Mouse (Mus musculus) embryonic facial prominence, embryonic 13.5 days (tissue): ENCODE results near the gene Dnase1. TPM values are rescaled to one million over a fixed set of nuclear protein-coding genes. Genes with fewer than 3 reads are reported as not detected.
"Not testable (repeated sequence)": the region's sequence is repeated elsewhere in the genome, so short reads cannot be mapped to it uniquely, and the experiment has no call there.

ENCODE experiments used
- ATAC-seq: fragments of 200-750 bp; cut with Nextera tagmentation; 2 replicates; pipeline ENCODE4 v1.8.0; 2017; ENCODE audit warnings: low read depth; ENCODE audit not compliant: insufficient number of reproducible peaks, insufficient read depth, low FRiP score, low TSS enrichment
- H3K27ac ChIP-seq: fragments of 300-500 bp; sonication (generic); 2 replicates; pipeline ENCODE4 v1.5.1; 2015; ENCODE audit warnings: moderate library complexity, mild to moderate bottlenecking, inconsistent platforms
- H3K27me3 ChIP-seq: fragments of 300-500 bp; sonication (generic); 2 replicates; pipeline ENCODE4 v1.6.1; 2015; ENCODE audit warnings: mild to moderate bottlenecking, inconsistent platforms
- H3K36me3 ChIP-seq: fragments of 300-500 bp; sonication (generic); 2 replicates; pipeline ENCODE4 v1.6.1; 2015; ENCODE audit warnings: mild to moderate bottlenecking, inconsistent platforms
- H3K4me1 ChIP-seq: fragments of 300-500 bp; sonication (generic); 2 replicates; pipeline ENCODE4 v1.6.1; 2015; ENCODE audit warnings: inconsistent platforms
- H3K4me2 ChIP-seq: fragments of 300-500 bp; sonication (generic); 2 replicates; pipeline ENCODE4 v1.6.1; 2015; ENCODE audit warnings: moderate library complexity, mild to moderate bottlenecking, inconsistent platforms
- H3K4me3 ChIP-seq: fragments of 300-500 bp; sonication (generic); 2 replicates; pipeline ENCODE4 v1.5.1; 2015; ENCODE audit warnings: mild to moderate bottlenecking, inconsistent platforms
- H3K9ac ChIP-seq: fragments of 300-500 bp; sonication (generic); 2 replicates; pipeline ENCODE4 v1.6.1; 2015; ENCODE audit warnings: mild to moderate bottlenecking, inconsistent platforms
- H3K9me3 ChIP-seq: fragments of 300-500 bp; sonication (generic); 2 replicates; pipeline ENCODE4 v1.6.1; 2016; ENCODE audit warnings: inconsistent platforms
- WGBS: fragments of 180-500 bp; shearing (Covaris S2); methylation state at CpG from one replicate; pipeline ENCODE4 v1.1.7; 2015; ENCODE audit warnings: mixed read lengths; 5-methylcytosine and 5-hydroxymethylcytosine counted together
- polyA plus RNA-seq: library from polyadenylated mRNA; unstranded; fragments of >200 nt; fragmentation: Nextera tagmentation; extraction: Ambion mirVana; gene quantifications from 2 replicates; pipeline ENCODE4 v1.2.1, GENCODE M21; 2015

The Dnase1 gene
- 6.2 and 6.5 TPM in 2 replicates for polyA plus RNA-seq

DNA sequence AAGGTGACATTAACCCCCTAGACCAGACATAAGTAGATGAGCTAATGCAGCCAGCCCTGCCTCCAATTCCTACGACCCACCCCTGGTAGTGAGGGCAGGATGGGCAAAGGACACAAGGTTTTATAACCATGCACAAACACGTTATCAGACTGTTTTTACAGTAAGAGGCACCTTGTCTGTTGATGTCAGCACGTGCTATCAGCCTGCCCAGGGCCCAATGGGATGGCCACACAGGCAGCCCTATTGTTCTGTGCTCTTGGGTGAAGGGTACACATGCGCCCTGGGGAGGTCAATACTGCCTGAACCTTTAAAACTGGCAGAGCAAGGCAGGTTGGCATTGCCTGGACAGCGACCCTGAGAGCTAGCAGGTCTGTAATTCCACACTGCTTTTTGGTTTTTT is at the start of gene Dnase1:
Dnase1 (plus strand) TSS at position 136 of the 400 bp plus-strand sequence.
- Histone ChIP-seq H3K9me3 (no peaks in the 10 kb centered on the region; the same call in 1 of the 2 replicates), H3K9ac (no peak within 1 kb of the TSS), H3K36me3 (peaks cover 56% of the 10 kb centered on the region), H3K4me3 (no peak within 1 kb of the TSS), H3K27ac (no peak within 1 kb of the TSS), H3K27me3 (no peaks in the 10 kb centered on the region), H3K4me2 (no peak within 1 kb of the TSS), H3K4me1 (no peaks in the 10 kb centered on the region)
- ATAC-seq, result no peak
- 87% methylated on average over 5 of the region's 5 CpGs for WGBS

DNA sequence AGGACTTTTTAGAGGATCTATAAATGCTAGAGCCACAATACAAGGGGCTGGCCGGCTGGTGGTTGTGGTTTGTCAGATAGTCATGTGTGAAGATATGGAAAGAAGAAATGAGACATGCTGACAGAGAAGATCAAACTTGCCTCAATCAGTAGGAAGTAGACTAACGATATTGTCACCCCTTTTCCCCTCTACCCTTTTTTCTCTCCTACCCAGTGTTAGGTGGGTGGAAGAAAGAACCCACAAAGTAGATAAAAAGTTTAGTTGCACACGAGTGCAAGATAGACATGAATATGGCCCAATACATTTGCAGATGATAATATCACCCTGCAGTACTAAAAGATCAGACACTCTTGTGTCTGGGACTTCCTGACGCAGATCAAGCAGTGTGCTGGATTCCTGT is 48.3 kb upstream of the Dnase1 start:
- WGBS, result 92% methylated on average over 4 of the region's 4 CpGs
- Histone ChIP-seq H3K36me3 (peaks cover 97% of the 10 kb centered on the region), H3K9ac (no peak overlapping the region), H3K9me3 (no peaks in the 10 kb centered on the region), H3K4me3 (no peak overlapping the region), H3K4me2 (no peak overlapping the region), H3K27me3 (no peaks in the 10 kb centered on the region), H3K4me1 (no peaks in the 10 kb centered on the region), H3K27ac (no peak overlapping the region)
- no peak for ATAC-seq

DNA sequence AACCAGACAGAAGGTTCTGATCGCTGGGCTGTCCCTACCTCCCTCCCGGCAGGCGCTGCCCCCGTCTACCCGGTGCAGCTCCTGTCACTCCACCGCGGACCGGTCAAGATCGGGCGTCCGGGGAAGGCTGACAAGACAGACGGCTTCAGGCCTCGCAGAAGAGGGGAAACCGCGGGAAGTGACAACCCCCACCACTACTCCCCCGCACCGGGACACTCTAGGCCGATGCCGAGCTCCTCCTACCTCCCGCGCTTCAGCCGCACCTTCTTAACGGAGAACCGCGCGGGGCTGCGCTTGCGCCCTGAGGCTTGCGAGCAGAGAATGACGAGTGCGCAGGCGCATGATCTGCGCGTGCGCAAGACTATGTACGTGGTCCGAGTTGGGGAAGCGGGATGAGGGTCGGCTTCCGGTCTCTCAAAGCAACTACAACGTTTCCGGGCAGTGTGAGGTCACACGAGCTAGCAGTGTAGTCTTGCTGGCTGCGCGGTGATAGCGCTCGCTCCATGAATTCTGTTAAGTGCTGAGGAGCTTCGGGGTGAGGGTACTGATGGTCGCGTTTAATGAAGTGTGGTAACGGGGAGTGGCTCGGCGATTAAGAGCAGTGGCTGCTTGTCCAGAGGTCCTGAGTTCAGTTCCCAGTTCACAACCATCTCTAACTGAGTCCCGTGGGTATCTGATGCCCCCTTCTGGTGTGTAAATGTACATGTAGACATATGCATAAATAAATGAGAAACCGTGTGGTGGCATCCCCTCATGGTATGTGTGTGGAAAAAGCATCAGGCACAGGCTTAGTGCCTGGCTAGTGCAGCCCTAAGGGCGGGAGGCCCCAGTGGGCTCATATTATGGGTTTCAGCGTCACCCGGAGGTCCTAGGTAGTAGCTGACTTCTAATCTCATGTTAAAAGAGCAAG is 33.0 kb upstream of the Dnase1 start, which contains the start of gene Slx4:
Slx4 (minus strand) TSS at position 282 of the 910 bp plus-strand sequence.
- peak within 1 kb of the TSS; percentile 94 for H3K9ac ChIP-seq
- H3K36me3 ChIP-seq, result peaks cover 27% of the 10 kb centered on the region
- peak within 1 kb of the TSS; percentile 89 for H3K4me3 ChIP-seq
- 1% methylated on average over 58 of the region's 58 CpGs for WGBS
- no peaks in the 10 kb centered on the region for H3K27me3 ChIP-seq
- H3K4me2 ChIP-seq, result peak within 1 kb of the TSS; percentile 86
- no peaks in the 10 kb centered on the region for H3K9me3 ChIP-seq
- H3K4me1 ChIP-seq, result peaks cover 13% of the 10 kb centered on the region
- H3K27ac ChIP-seq, result peak within 1 kb of the TSS; percentile 89
- peak; percentile 90 for ATAC-seq

DNA sequence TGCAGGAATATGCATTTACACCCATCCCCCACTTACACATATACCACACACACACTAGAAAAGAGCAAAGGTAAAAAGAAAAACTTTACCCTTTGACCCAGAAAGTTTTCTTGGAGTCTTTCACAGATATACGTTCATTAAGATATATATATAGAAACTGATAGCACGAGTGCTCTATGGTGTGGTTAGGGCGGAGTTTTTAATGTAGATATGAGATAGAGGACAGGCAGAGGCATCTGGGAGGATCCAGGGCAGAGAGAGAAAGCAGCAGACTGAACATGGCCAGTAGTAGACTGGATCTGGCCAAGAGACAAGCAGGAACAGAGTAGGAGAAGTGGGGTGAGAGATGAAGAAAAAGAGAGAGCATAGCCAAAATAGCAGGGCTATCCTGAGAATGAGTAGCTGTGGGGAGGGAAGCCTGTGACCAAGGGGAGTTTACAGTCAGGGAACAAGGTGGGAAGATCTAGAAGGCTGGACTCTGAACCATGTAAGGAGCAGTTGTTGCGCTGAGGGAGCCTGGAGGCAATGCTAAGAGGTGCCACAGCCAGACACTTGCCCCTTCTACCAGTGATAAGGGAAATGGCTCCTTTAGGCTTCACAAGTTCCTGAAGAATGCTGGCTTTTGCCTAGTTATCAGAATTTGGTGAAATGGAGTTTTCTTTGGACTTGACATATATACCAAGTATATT is 23.7 kb upstream of the Dnase1 start:
- no peak for ATAC-seq
- Histone ChIP-seq H3K9me3 (no peaks in the 10 kb centered on the region), H3K9ac (no peak overlapping the region), H3K4me1 (no peaks in the 10 kb centered on the region), H3K4me2 (no peak overlapping the region), H3K27me3 (no peaks in the 10 kb centered on the region), H3K4me3 (no peak overlapping the region), H3K27ac (no peak overlapping the region), H3K36me3 (no peaks in the 10 kb centered on the region)
- WGBS, result 66% methylated on average over 4 of the region's 4 CpGs

DNA sequence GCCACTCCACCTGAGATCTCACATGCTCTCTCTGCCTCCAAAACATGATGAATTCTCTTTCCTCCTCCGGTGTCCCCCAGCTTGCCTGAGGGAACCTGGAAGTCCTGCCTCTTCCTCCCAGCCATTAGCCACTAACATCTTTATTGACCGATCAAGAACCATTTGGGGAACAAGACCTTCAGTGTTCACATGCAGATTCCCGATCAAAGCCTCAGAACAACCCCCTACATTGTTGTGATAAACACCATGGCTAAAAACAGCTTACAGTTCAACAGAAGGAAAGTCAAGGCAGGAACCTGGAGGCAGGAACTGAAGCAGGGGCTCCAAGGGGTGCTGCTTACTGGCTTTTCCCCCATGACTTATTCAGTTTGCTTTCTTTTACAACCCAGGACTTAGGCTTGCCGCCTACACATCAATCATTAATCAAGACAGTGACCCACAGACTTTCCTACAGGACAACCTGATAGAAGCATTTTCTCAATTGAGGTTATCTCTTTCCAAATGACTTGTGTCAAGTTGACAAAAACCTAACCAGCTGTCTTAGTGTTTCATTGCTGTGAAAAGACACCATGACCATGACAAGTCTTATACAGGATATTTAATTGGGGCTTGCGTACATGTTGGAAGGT is 22.6 kb upstream of the Dnase1 start:
- Histone ChIP-seq H3K4me1 (no peaks in the 10 kb centered on the region), H3K9ac (no peak overlapping the region)
- ATAC-seq, result no peak

DNA sequence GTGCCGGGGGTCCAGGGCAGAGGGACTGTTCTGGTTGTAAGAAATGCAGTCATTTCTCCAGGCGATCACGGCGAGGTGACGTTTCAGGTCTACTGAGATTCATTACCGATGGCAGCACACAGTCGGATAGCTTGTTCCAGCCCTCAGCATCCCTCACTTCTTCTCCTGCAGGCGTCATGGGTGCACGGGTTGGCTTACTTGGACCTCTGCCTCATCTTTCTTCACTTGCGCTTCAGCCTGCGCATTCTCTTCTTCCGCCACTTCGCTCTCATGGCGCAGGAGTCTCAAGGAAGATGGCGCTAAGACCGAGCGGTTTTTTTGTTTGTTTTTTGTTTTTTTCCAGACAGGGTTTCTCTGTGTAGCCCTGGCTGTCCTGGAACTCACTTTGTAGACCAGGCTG is 20.0 kb upstream of the Dnase1 start:
- not testable (repeated sequence) for H3K4me1 ChIP-seq, H3K36me3 ChIP-seq, H3K4me3 ChIP-seq, H3K27me3 ChIP-seq, H3K9ac ChIP-seq, H3K4me2 ChIP-seq, H3K9me3 ChIP-seq, H3K27ac ChIP-seq, ATAC-seq
- 80% methylated on average over 17 of the region's 17 CpGs for WGBS

More for the DNA sequence above, 22.6 kb upstream of the Dnase1 start:
- Histone ChIP-seq H3K4me3 (no peak overlapping the region), H3K36me3 (no peaks in the 10 kb centered on the region), H3K4me2 (no peak overlapping the region), H3K27ac (no peak overlapping the region), H3K27me3 (no peaks in the 10 kb centered on the region), H3K9me3 (no peaks in the 10 kb centered on the region)
- 77% methylated on average over 5 of the region's 5 CpGs for WGBS

DNA sequence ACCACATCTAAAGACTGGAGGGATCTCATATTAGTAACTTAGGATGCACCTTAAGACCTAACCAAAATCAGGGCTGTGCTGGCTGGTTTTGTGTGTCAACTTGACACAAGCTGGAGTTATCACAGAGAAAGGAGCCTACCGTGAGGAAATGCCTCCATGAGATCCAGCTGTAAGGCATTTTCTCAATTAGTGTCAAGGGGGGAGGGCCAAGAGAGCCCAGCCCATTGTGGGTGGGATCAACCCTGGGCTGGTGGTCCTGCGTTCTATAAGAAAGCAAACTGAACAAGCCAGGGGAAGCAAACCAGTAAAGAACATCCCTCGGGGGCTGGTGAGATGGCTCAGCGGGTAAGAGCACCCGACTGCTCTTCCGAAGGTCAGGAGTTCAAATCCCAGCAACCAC is 19.3 kb upstream of the Dnase1 start:
- not testable (repeated sequence) for H3K36me3 ChIP-seq, H3K4me2 ChIP-seq, H3K4me3 ChIP-seq, H3K27ac ChIP-seq, H3K4me1 ChIP-seq, ATAC-seq, H3K9me3 ChIP-seq, H3K27me3 ChIP-seq, H3K9ac ChIP-seq
- 34% methylated on average over 6 of the region's 6 CpGs for WGBS

DNA sequence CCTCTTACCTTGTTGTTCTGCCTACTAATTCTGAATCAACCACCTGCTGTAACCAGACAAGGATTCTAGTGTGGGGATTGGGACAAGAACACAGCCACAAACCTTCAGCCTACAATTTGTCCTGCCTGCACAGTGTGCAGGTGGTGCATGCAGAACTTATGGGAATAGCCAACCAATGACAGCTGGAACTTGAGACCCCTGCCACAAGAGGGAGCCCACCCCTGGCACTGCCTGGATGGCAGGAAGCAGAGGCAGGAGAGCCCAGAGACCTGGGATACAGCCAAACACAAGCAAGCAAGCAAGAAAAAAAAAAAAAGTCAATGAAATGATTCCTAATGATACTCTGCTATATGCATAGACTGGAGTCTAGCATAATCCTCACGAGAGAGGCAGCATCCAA is 15.5 kb upstream of the Dnase1 start:
- Histone ChIP-seq H3K4me3 (no peak overlapping the region), H3K4me2 (no peak overlapping the region), H3K36me3 (no peaks in the 10 kb centered on the region), H3K9me3 (no peaks in the 10 kb centered on the region), H3K27me3 (no peaks in the 10 kb centered on the region), H3K4me1 (no peaks in the 10 kb centered on the region), H3K9ac (no peak overlapping the region), H3K27ac (no peak overlapping the region)
- no peak for ATAC-seq
- WGBS, result 73% methylated on average over 1 of the region's 1 CpGs

DNA sequence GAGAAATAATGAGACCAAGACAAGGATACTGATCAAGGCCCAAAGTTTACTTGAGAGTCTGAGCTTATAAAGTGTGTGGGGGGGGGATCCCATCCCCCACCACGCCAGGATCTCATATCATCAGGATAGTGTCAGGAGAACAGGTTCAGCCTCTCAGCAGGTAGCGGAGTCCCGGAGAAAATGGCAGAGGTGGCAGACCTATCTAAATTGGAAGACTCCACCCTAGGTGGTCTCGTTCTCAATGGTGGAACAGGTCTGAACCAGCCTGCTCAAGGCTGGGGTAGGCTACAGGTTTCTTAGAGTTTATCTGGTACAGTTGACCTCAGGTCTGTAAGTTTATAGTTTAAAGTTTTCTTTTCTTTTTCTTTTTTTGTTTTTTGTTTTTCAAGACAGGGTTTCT is 14.0 kb upstream of the Dnase1 start:
- Histone ChIP-seq H3K27me3 (no peaks in the 10 kb centered on the region), H3K4me3 (no peak overlapping the region), H3K27ac (no peak overlapping the region), H3K9ac (no peak overlapping the region), H3K9me3 (no peaks in the 10 kb centered on the region), H3K36me3 (no peaks in the 10 kb centered on the region), H3K4me1 (no peaks in the 10 kb centered on the region), H3K4me2 (no peak overlapping the region)
- ATAC-seq, result no peak
- 78% methylated on average over 4 of the region's 4 CpGs for WGBS

DNA sequence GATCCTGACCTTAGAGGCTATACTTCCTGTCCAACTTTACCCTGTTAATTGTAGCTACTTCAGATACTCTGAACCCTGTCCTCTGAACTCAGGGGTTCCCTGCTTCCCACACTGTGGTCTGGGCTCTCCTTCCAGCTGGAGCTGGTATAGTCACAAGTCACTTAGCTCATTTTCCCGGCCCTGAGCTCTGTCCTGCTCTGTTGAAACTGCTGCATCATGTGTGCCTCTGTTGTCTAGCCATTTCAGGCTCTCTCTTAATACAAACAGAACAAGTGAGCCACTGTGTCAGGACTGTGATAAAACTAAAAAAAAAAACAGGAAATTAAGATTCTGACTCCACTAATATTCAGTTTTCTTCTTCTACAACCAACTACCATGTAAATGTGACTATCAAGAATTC is 10.1 kb upstream of the Dnase1 start:
- no peaks in the 10 kb centered on the region for H3K9me3 ChIP-seq
- no peaks in the 10 kb centered on the region for H3K4me1 ChIP-seq
- no peak for ATAC-seq
- H3K4me3 ChIP-seq, result no peak overlapping the region
- H3K36me3 ChIP-seq, result no peaks in the 10 kb centered on the region
- no peaks in the 10 kb centered on the region for H3K27me3 ChIP-seq
- H3K27ac ChIP-seq, result no peak overlapping the region
- H3K4me2 ChIP-seq, result no peak overlapping the region
- 50% methylated on average over 1 of the region's 1 CpGs for WGBS
- H3K9ac ChIP-seq, result no peak overlapping the region

DNA sequence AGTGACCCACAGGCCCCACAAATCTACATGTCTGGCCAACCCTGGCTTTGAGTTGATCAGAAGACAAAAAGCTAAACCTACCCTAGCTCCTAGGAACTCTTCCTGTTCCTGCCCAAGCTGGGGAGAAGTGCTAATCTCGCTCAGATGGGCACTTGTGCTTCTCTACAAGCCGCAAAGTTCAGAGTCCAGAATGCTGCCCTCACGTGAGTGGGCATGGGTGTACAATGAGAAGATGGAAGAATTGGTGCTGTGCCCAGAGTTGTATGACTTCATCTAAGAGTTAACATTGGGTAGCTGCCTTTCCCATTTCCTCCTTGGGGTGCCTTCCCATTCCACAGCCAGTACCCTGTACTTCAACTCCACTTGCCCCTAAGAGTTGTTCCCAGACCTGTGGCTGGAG is 9.5 kb upstream of the Dnase1 start:
- Histone ChIP-seq H3K9ac (no peak overlapping the region), H3K4me3 (no peak overlapping the region), H3K4me1 (no peaks in the 10 kb centered on the region), H3K27me3 (no peaks in the 10 kb centered on the region), H3K4me2 (no peak overlapping the region), H3K9me3 (no peaks in the 10 kb centered on the region), H3K36me3 (no peaks in the 10 kb centered on the region), H3K27ac (no peak overlapping the region)
- 76% methylated on average over 3 of the region's 3 CpGs for WGBS
- ATAC-seq, result no peak
